ENCODE assay signal across 8 mouse cellular contexts in the genomic region with DNA sequence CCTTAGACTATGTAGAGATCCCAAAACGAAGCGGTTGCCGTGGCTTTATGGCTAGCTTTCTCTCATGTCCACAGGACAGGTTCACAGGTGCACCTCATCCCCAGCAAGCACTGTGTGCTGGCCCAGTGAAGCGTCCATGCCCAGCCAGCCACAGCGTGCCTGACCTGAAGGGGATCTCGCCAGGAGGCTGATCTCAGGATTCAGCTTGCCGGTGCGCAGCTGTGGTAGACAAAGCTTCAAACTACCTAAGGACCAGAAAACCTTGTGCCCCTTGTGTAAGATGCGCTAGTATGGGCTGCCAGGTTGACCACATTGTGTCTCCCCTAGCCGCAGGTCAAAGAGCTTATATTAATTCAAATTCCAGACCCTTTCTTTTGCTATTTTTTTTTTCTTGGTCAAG. TPM values are rescaled to one million over a fixed set of nuclear protein-coding genes. Genes with fewer than 3 reads are reported as not detected.
A peak's percentile ranks its signal among the peaks of the same experiment; 100 is the strongest.
DNase-seq lines count a peak whose midpoint lies in the region; ATAC-seq and TF ChIP-seq lines count a peak whose summit lies in the region.

No protein-coding gene starts in this region.

- TF ChIP-seq CTCF in E14TG2a.4 (conservative IDR thresholded peaks at IDR 0.05; ENCODE audit: low read length), result no peak

- H3K36me3 ChIP-seq in E14TG2a.4 (ENCODE audit: insufficient read depth, low read length), result no peaks in the 10 kb centered on the region
- H3K36me3 ChIP-seq in forebrain, embryonic 14.5 days (ENCODE audit: control insufficient read depth, insufficient read depth, low read length), result no peaks in the 10 kb centered on the region
- no peaks in the 10 kb centered on the region for H3K36me3 ChIP-seq in midbrain, embryonic 11.5 days (ENCODE audit: control insufficient read depth, insufficient read depth, low read length)
- no peaks in the 10 kb centered on the region for H3K36me3 ChIP-seq in kidney, embryonic 14.5 days (ENCODE audit: control insufficient read depth, insufficient read depth, low read length)

- H3K9me3 ChIP-seq in E14TG2a.4 (ENCODE audit: low read length), result no peaks in the 10 kb centered on the region
- H3K9me3 ChIP-seq in forebrain, embryonic 14.5 days (replicated peaks; ENCODE audit: control insufficient read depth, low read length), result no peaks in the 10 kb centered on the region
- no peaks in the 10 kb centered on the region for H3K9me3 ChIP-seq in midbrain, embryonic 11.5 days (ENCODE audit: control insufficient read depth, low read length)
- H3K9me3 ChIP-seq in kidney, embryonic 14.5 days (ENCODE audit: control insufficient read depth, low read length), result no peaks in the 10 kb centered on the region

- peak overlapping the region; percentile 52 for H3K4me2 ChIP-seq in forebrain, embryonic 14.5 days (ENCODE audit: low read length)
- H3K4me2 ChIP-seq in midbrain, embryonic 11.5 days, result peak overlapping the region; percentile 41
- H3K4me2 ChIP-seq in kidney, embryonic 14.5 days (replicated peaks; ENCODE audit: low read depth, low read length), result no peak overlapping the region

- H3K9ac ChIP-seq in forebrain, embryonic 14.5 days (ENCODE audit: low read length), result peak overlapping the region; percentile 65
- H3K9ac ChIP-seq in midbrain, embryonic 11.5 days (ENCODE audit: low read length), result peak overlapping the region; percentile 83
- no peak overlapping the region for H3K9ac ChIP-seq in kidney, embryonic 14.5 days (ENCODE audit: low read depth, low read length)

- DNase-seq in cerebellum, postnatal 25 days, result peak; percentile 10 to 17
- no peak for DNase-seq in cerebellum, postnatal 4 days (ENCODE audit: low spot score in 2 of 2)
- DNase-seq in forebrain, embryonic 14.5 days (ENCODE audit: low spot score), result no peak
- peak; percentile 89 for DNase-seq in midbrain, embryonic 11.5 days (ENCODE audit: low spot score, missing footprints)
- DNase-seq in frontal cortex, postnatal 14 days (ENCODE audit: low spot score in 2 of 2), result no peak
- no peak for DNase-seq in left cerebral cortex, adult 11 months (ENCODE audit: low spot score)

- no peak overlapping the region for H3K27ac ChIP-seq in forebrain, embryonic 14.5 days (ENCODE audit: low read depth, low read length)
- H3K27ac ChIP-seq in midbrain, embryonic 11.5 days (ENCODE audit: low read depth, low read length), result peak overlapping the region; percentile 57; the same call in 1 of the 2 replicates
- no peak overlapping the region for H3K27ac ChIP-seq in kidney, embryonic 14.5 days (ENCODE audit: low read depth, low read length)

- H3K4me1 ChIP-seq in E14TG2a.4 (replicated peaks; ENCODE audit: low read depth, low read length), result no peaks in the 10 kb centered on the region; the same call in 1 of the 2 replicates
- H3K4me1 ChIP-seq in forebrain, embryonic 14.5 days (ENCODE audit: control insufficient read depth, insufficient read depth, low read length), result no peaks in the 10 kb centered on the region
- no peaks in the 10 kb centered on the region for H3K4me1 ChIP-seq in midbrain, embryonic 11.5 days (ENCODE audit: control insufficient read depth, insufficient read depth, low read length)
- no peaks in the 10 kb centered on the region for H3K4me1 ChIP-seq in kidney, embryonic 14.5 days (ENCODE audit: control insufficient read depth, insufficient read depth, low read length)

- ATAC-seq in forebrain, embryonic 14.5 days, result no peak
- ATAC-seq in midbrain, embryonic 11.5 days (ENCODE audit: low FRiP score), result no peak
- ATAC-seq in kidney, embryonic 14.5 days (ENCODE audit: low FRiP score, low TSS enrichment), result no peak

- H3K27me3 ChIP-seq in E14TG2a.4 (ENCODE audit: insufficient read depth, low read length), result peaks cover 28% of the 10 kb centered on the region
- no peaks in the 10 kb centered on the region for H3K27me3 ChIP-seq in forebrain, embryonic 14.5 days (replicated peaks; ENCODE audit: control insufficient read depth, insufficient read depth, low read length)
- H3K27me3 ChIP-seq in midbrain, embryonic 11.5 days (ENCODE audit: control insufficient read depth, insufficient read depth, low read length), result no peaks in the 10 kb centered on the region
- peaks cover 23% of the 10 kb centered on the region; the same call in 1 of the 2 replicates for H3K27me3 ChIP-seq in kidney, embryonic 14.5 days (ENCODE audit: control insufficient read depth, insufficient read depth, low read length)

- 27% methylated on average over 10 of the region's 10 CpGs for WGBS in forebrain, embryonic 14.5 days
- 22% methylated on average over 10 of the region's 10 CpGs for WGBS in midbrain, embryonic 11.5 days
- 37% methylated on average over 10 of the region's 10 CpGs for WGBS in kidney, embryonic 14.5 days

- peak overlapping the region; percentile 10; the same call in 1 of the 2 replicates for H3K4me3 ChIP-seq in E14TG2a.4 (replicated peaks; ENCODE audit: low read length)
- peak overlapping the region; percentile 50 for H3K4me3 ChIP-seq in forebrain, embryonic 14.5 days (ENCODE audit: low read depth, low read length)
- H3K4me3 ChIP-seq in midbrain, embryonic 11.5 days (ENCODE audit: low read depth, low read length), result peak overlapping the region; percentile 61
- no peak overlapping the region for H3K4me3 ChIP-seq in kidney, embryonic 14.5 days (ENCODE audit: low read length)

RNA-seq across cellular contexts. Expression of a gene that starts 3.1 kb away (rescaled TPM):
- 16.3 and 18.2 TPM in 2 replicates for polyA plus RNA-seq in forebrain, embryonic 14.5 days (2014; fragmentation: Nextera tagmentation; extraction: Ambion mirVana)
- 32.4 and 33.8 TPM in 2 replicates for polyA plus RNA-seq in midbrain, embryonic 11.5 days (2014; fragmentation: Nextera tagmentation; extraction: Ambion mirVana)
- 0.23 and 0.31 TPM in 2 replicates for polyA plus RNA-seq in kidney, embryonic 14.5 days (2014; fragmentation: Nextera tagmentation; extraction: Ambion mirVana)

Comparison
In these comparisons a context has a peak if more than half of its experiments do, and no peak if none do; other contexts are left out.
1. DNase-seq: peak in cerebellum, postnatal 25 days (2 of 2) and midbrain, embryonic 11.5 days (single experiment); none in cerebellum, postnatal 4 days (0 of 2), forebrain, embryonic 14.5 days (single experiment), frontal cortex, postnatal 14 days (0 of 2) and left cerebral cortex, adult 11 months (single experiment).
2. RNA of a gene that starts 3.1 kb away (polyA plus RNA-seq): 32.4 to 33.8 TPM in midbrain, embryonic 11.5 days and 16.3 to 18.2 TPM in forebrain, embryonic 14.5 days; 0.23 to 0.31 TPM in kidney, embryonic 14.5 days; every median in the first group is over 10 times any median in the second.